Mouse (Mus musculus): ENCODE results near the gene Srgn.

DNA sequence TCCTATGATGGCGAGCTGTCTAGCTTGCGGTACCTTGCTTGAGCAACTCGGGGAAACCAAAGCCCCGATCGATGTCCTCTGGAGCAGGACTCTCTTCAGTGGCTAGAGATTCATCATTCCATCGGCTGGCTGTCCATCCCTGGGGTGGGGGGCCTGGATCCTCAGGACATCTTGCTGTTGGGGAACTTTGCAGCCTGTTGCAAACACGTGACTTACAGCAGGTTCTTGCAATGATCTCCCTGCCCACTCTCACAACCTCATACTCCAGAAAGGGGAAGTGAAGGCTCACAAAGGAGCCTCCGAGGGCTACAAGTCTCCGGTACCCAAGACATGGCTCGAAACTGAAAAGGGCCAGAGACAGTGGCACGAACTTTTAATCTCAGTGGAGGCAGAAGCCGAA, 14.2 kb upstream of the Srgn start:
- TF ChIP-seq CTCF (IDR thresholded peaks at IDR 0.05) = no peak
- no peak for TF ChIP-seq EP300 (IDR thresholded peaks at IDR 0.05; ENCODE audit: insufficient read depth, low read depth, low read length)
